Mouse (Mus musculus): ENCODE measurements at regions not wholly inside any gene's neighbourhood (a gene's known extent, or its start where the extent isn't known, plus 50 kb on each side); places are given as distances from the start of the nearest gene placed in this dataset.

DNA sequence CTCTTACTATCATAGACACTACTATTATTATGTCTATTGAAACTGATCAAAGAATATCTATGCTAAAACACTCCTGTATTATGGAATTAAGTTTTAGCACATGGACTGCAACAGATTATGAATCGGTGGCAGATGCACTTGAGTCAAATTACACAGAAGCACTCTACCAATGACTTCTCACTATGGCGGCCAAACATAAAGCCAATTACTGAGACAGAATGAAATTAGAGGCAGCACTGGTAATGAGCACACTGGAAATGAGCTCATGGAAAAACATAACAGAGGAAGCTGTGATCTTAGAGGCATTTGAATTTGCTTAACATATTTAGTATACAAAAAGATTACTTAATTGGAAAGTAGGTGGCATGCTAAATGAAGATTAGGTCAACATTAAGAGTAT lies 512.8 kb downstream of the Gm43517 start:
- no peaks in the 10 kb centered on the region for H3K4me1 ChIP-seq (ENCODE audit: control insufficient read depth in 1 of 2, insufficient read depth in 2 of 2, low read length in 2 of 2)
- H3K9ac ChIP-seq (ENCODE audit: control insufficient read depth, low read depth, low read length, poor library complexity, severe bottlenecking) = no peak overlapping the region
- H3K27ac ChIP-seq (ENCODE audit: control insufficient read depth, low read depth, low read length) = no peak overlapping the region
- DNase-seq (ENCODE audit: low read depth, low spot score) = no peak
- no peak for TF ChIP-seq RAD21 (IDR thresholded peaks at IDR 0.05; ENCODE audit: low read depth, low read length)
- TF ChIP-seq SIN3A (IDR thresholded peaks at IDR 0.05; ENCODE audit: low read length) = no peak
- no peaks in the 10 kb centered on the region for H3K36me3 ChIP-seq (ENCODE audit: control insufficient read depth in 1 of 2, insufficient read depth in 2 of 2, low read length in 2 of 2)
- H3K9me3 ChIP-seq (replicated peaks; ENCODE audit: insufficient read depth, low read length) = no peaks in the 10 kb centered on the region
- H3K4me3 ChIP-seq (ENCODE audit: control insufficient read depth in 1 of 2, insufficient read depth in 1 of 2, low read depth in 2 of 2, low read length in 2 of 2) = no peak overlapping the region
- no peaks in the 10 kb centered on the region for H3K27me3 ChIP-seq (ENCODE audit: control insufficient read depth in 1 of 2, insufficient read depth in 2 of 2, low read length in 2 of 2)
- H3K79me2 ChIP-seq (ENCODE audit: control insufficient read depth, insufficient read depth, low read length, poor library complexity) = no peaks in the 10 kb centered on the region

GRCm38 (mm10) chr12:49915691-49916090 lies 530.7 kb downstream of the Gm43517 start:
- Histone ChIP-seq H3K4me3 (ENCODE audit: control insufficient read depth in 1 of 2, insufficient read depth in 1 of 2, low read depth in 2 of 2, low read length in 2 of 2) (no peak overlapping the region), H3K27ac (ENCODE audit: control insufficient read depth, low read depth, low read length) (no peak overlapping the region), H3K9ac (ENCODE audit: control insufficient read depth, low read depth, low read length, poor library complexity, severe bottlenecking) (no peak overlapping the region), H3K4me1 (ENCODE audit: control insufficient read depth in 1 of 2, insufficient read depth in 2 of 2, low read length in 2 of 2) (no peaks in the 10 kb centered on the region), H3K36me3 (ENCODE audit: control insufficient read depth in 1 of 2, insufficient read depth in 2 of 2, low read length in 2 of 2) (no peaks in the 10 kb centered on the region), H3K79me2 (ENCODE audit: control insufficient read depth, insufficient read depth, low read length, poor library complexity) (no peaks in the 10 kb centered on the region), H3K9me3 (replicated peaks; ENCODE audit: insufficient read depth, low read length) (no peaks in the 10 kb centered on the region), H3K27me3 (ENCODE audit: control insufficient read depth in 1 of 2, insufficient read depth in 2 of 2, low read length in 2 of 2) (no peaks in the 10 kb centered on the region)
- DNase-seq (ENCODE audit: low read depth, low spot score) = no peak
- no peak for TF ChIP-seq POLR2A (IDR thresholded peaks at IDR 0.05; ENCODE audit: control insufficient read depth in 1 of 2, insufficient read depth in 1 of 2, low read depth in 1 of 2, low read length in 2 of 2, poor library complexity in 1 of 2)
- TF ChIP-seq NELFE (IDR thresholded peaks at IDR 0.05; ENCODE audit: low read depth, low read length) = no peak
- no peak for TF ChIP-seq ETS1 (IDR thresholded peaks at IDR 0.05; ENCODE audit: low read depth, low read length)
- no peak for TF ChIP-seq RCOR1 (IDR thresholded peaks at IDR 0.05; ENCODE audit: low read depth, low read length)
- TF ChIP-seq MYB (IDR thresholded peaks at IDR 0.05; ENCODE audit: low read depth, low read length) = no peak
- no peak for TF ChIP-seq BHLHE40 (IDR thresholded peaks at IDR 0.05; ENCODE audit: borderline replicate concordance, low read depth, low read length)
- TF ChIP-seq UBTF (IDR thresholded peaks at IDR 0.05; ENCODE audit: borderline replicate concordance, insufficient read depth, low read depth, low read length) = no peak
- no peak for TF ChIP-seq CHD2 (IDR thresholded peaks at IDR 0.05; ENCODE audit: low read length)
- no peak for TF ChIP-seq RAD21 (IDR thresholded peaks at IDR 0.05; ENCODE audit: low read depth, low read length)
- TF ChIP-seq GABPA (IDR thresholded peaks at IDR 0.05; ENCODE audit: low read depth, low read length) = no peak
- TF ChIP-seq USF1 (IDR thresholded peaks at IDR 0.05; ENCODE audit: low read depth, low read length) = no peak
- no peak for TF ChIP-seq ZKSCAN1 (IDR thresholded peaks at IDR 0.05; ENCODE audit: low read depth, low read length)
- no peak for TF ChIP-seq ZMIZ1 (IDR thresholded peaks at IDR 0.05; ENCODE audit: low read depth, low read length)
- TF ChIP-seq ZC3H11A (IDR thresholded peaks at IDR 0.05; ENCODE audit: low read depth, low read length) = no peak

DNA sequence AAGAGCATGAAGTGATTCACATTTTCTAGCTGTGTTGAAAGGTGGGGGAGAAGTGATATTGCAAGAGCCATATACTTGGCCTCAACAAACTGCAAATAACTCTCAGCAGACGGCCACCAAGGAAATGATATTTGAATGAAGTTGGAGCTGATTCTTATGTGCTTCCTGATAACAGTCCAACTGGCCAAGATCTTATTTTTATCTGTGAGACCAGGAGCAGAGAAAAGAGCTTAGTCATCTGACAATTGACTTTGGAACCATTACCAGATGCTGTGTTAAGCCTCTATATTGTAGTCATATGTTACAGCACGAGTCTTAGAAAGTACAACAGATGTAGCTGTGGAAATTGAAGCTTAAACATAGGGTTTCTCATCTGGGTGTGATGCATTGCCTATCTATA lies 536.6 kb downstream of the Gm43517 start:
- DNase-seq (ENCODE audit: low read depth, low spot score) = peak; percentile 73
- Histone ChIP-seq H3K9ac (ENCODE audit: control insufficient read depth, low read depth, low read length, poor library complexity, severe bottlenecking) (no peak overlapping the region), H3K27me3 (ENCODE audit: control insufficient read depth in 1 of 2, insufficient read depth in 2 of 2, low read length in 2 of 2) (no peaks in the 10 kb centered on the region), H3K36me3 (ENCODE audit: control insufficient read depth in 1 of 2, insufficient read depth in 2 of 2, low read length in 2 of 2) (peaks cover 0 to 3% of the 10 kb centered on the region in 2 experiments; a peak in 2 of 4 replicates), H3K9me3 (replicated peaks; ENCODE audit: insufficient read depth, low read length) (no peaks in the 10 kb centered on the region), H3K79me2 (ENCODE audit: control insufficient read depth, insufficient read depth, low read length, poor library complexity) (no peaks in the 10 kb centered on the region), H3K4me1 (ENCODE audit: control insufficient read depth in 1 of 2, insufficient read depth in 2 of 2, low read length in 2 of 2) (peaks cover 0 to 5% of the 10 kb centered on the region in 2 experiments; a peak in 2 of 4 replicates), H3K4me3 (ENCODE audit: control insufficient read depth in 1 of 2, insufficient read depth in 1 of 2, low read depth in 2 of 2, low read length in 2 of 2) (no peak overlapping the region), H3K27ac (ENCODE audit: control insufficient read depth, low read depth, low read length) (no peak overlapping the region)
- no peak for TF ChIP-seq TBP (IDR thresholded peaks at IDR 0.05; ENCODE audit: low read depth, low read length)
- peak; percentile 78 for TF ChIP-seq ETS1 (IDR thresholded peaks at IDR 0.05; ENCODE audit: low read depth, low read length)
- no peak for TF ChIP-seq NELFE (IDR thresholded peaks at IDR 0.05; ENCODE audit: low read depth, low read length)
- peak; percentile 90 for TF ChIP-seq GATA1 (IDR thresholded peaks at IDR 0.05; ENCODE audit: low read depth, low read length)
- TF ChIP-seq NRF1 (IDR thresholded peaks at IDR 0.05; ENCODE audit: insufficient read depth, low read depth, low read length, poor library complexity, severe bottlenecking) = no peak
- TF ChIP-seq EP300 (IDR thresholded peaks at IDR 0.05; ENCODE audit: low read depth in 1 of 2, low read length in 2 of 2) = peak; percentile 84 to 92
- no peak for TF ChIP-seq POLR2AphosphoS2 (IDR thresholded peaks at IDR 0.05; ENCODE audit: low read length)
- TF ChIP-seq ZC3H11A (IDR thresholded peaks at IDR 0.05; ENCODE audit: low read depth, low read length) = no peak
- peak; percentile 42 for TF ChIP-seq TAL1 (IDR thresholded peaks at IDR 0.05; ENCODE audit: low read length)
- peak; percentile 91 for TF ChIP-seq RCOR1 (IDR thresholded peaks at IDR 0.05; ENCODE audit: low read depth, low read length)
- no peak for TF ChIP-seq USF2 (IDR thresholded peaks at IDR 0.05; ENCODE audit: borderline replicate concordance in 1 of 2, insufficient read depth in 1 of 2, low read depth in 1 of 2, low read length in 2 of 2)
- TF ChIP-seq TCF12 (IDR thresholded peaks at IDR 0.05; ENCODE audit: low read depth, low read length) = peak; percentile 90
- no peak for TF ChIP-seq MEF2A (IDR thresholded peaks at IDR 0.05; ENCODE audit: extremely low read depth, insufficient replicate concordance, low read depth, low read length, poor library complexity, severe bottlenecking)

Data from MEL (cell line).